Mouse (Mus musculus) c-Kit-negative CD71-positive TER-119-positive erythroid progenitor cells, embryonic 14.5 days (primary cell): ENCODE results near the gene Dpm2.

ENCODE experiments used
- DNase-seq: peaks from one replicate; pipeline ENCODE4 v3.0.0-alpha.2; 2013; ENCODE audit warnings: low read depth, low spot score

Dpm2 gene

GRCm38 (mm10) chr2:32570698-32571494, at the start of gene Dpm2:
TSS of gene Dpm2 (plus strand) at chr2:32570858.
- peak; percentile 76 for DNase-seq

DNA sequence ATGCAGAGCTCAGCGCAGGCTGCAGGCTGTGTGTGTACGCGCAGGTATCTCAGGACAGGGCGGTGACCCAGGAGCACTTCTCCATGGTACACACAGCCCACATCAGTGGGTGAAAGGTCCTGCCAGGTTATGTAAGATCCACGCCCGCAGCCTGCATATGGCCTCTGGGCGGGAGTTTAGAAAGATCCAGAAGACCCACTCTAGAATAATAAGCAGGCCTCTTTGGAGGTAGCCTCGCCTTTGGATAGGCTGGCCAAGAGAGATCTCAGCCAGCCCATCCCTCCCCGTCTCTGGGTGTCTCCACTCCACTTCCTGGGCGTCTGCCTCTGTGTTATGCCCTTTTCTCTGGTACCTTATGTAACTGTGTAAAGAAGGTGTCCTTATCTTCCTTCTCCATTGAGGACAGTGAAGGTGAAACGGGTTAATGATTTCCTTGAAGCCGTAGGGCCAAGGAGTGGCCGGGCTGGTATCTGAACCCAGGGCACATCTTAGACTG, 46.1 kb upstream of the Dpm2 start:
- no peak for DNase-seq

- no peak for DNase-seq
Observed at GRCm38 (mm10) chr2:32525816-32526215, 44.8 kb upstream of the Dpm2 start.

DNA sequence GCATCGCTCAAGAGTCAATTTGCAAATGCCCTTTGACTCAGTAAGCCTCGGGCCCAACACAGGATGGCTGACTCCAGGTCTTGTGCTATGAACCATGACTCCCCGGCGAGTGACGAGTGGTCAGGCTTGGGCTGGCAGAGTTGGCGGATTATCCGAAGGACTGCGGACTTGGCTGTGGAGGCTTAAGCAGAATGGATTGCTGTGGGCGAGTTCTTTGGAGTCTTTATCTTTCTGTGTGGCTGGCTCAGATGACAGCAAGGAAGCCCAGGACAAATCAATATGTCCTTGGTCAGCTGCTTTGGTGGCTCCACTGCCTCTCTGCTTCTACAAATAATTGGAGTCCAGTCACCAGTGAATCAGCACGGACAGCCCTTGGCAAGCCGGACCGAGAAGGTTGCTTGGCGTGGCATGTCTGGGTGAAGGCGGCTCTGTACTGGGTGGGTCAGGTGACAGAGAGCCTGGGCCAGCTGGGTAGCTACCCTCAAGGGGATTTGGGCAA, 43.1 kb upstream of the Dpm2 start:
- DNase-seq = no peak

GRCm38 (mm10) chr2:32528326-32528725, 42.3 kb upstream of the Dpm2 start:
- no peak for DNase-seq

DNA sequence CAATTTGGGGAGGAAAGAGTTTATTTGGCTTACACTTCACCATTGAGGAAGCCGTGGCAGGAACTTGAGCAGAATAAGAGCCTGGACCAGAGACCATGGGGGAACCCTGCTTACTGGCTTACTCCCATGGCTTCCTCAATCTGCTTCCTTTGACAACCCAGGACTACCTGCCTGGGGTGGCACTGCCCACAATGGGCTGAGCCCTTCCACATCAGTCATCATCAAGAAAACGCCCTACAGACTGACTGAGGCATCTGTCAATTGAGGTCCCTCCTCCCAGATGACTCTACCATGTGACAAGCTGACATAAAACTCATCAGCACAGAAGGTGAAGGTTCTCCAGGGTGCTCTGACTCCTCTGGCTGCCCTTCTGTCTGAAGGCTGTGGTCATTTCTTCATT, 40.2 kb upstream of the Dpm2 start:
- no peak for DNase-seq

DNA sequence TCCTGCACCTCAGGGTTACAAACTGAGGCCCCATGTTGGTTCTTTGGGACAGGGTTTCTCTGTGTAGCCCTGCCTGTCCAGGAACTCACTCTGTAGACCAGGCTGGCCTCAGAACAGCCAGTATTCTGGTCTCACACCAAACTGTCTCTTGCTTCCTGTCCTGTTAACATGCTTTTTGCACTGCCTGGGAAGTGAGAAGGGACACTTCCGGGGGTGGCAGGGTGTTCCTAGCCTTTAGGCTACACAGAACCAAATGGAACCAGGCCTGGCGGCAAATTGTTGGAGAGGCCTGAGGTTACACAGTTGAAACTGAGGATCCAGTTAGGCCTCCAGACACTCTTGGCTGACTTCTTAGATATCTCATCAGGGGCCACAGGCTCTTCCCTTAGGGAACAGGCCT, 37.5 kb upstream of the Dpm2 start:
- no peak for DNase-seq

- DNase-seq = no peak
Observed at GRCm38 (mm10) chr2:32534061-32534732, 36.5 kb upstream of the Dpm2 start.

GRCm38 (mm10) chr2:32534733-32535471, 35.8 kb upstream of the Dpm2 start, which contains the start of gene Fam102a:
TSS of gene Fam102a (plus strand) at chr2:32535332.
- DNase-seq = peak; percentile 80

GRCm38 (mm10) chr2:32535501-32535991, 35.1 kb upstream of the Dpm2 start:
- no peak for DNase-seq

DNA sequence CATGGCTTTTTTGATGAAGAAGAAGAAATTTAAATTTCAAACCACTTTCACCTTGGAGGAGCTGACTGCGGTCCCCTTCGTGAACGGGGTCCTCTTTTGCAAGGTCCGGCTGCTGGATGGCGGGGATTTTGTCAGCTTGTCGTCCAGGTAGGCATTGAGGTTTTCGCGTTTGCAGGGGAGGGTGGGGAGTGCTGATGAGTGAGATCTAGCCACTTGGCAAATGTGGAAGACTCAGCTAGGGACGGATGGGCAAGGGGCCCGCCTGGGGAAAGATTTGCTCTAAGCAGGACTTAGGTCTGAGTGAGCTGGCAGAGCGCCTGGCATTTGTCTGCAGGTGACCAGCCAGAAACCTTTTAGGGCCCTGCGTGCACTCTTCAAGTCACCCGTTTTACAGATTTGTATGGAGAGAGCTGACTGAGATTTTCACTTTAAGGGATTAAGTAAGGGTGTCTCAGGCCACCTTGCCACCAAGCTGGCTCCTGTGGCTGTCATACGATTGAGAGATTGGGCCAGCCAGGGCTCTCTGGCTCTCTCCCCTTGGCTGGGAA, 34.5 kb upstream of the Dpm2 start:
- DNase-seq = no peak

- DNase-seq = no peak
Observed at GRCm38 (mm10) chr2:32536634-32537359, 33.9 kb upstream of the Dpm2 start.

DNA sequence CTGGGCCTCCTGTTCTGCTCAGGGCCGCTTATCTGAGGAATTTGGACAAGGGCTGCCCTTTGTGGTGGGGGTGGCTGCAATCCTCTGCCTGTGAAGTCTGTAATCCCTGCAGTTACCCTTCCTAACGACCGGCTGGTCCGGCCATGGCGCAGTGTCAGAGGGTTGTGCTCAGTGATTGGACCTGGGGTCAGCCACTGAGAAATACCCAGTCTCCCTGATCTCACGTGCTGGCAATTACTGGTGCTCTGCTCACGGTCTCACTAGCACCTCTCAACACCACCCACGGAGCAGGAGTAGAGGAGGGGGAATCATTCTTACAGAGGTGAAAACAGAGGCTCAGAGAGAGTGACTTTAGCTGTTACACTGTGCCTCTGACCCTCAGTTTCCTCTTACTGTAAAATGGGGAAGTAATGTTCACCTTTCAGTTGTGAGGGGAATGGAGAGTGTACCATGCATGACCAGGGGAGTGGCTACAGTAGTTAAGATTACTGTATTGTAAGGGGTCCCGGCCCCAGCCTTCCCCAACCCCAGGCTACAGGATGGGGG, 33.2 kb upstream of the Dpm2 start:
- no peak for DNase-seq

DNA sequence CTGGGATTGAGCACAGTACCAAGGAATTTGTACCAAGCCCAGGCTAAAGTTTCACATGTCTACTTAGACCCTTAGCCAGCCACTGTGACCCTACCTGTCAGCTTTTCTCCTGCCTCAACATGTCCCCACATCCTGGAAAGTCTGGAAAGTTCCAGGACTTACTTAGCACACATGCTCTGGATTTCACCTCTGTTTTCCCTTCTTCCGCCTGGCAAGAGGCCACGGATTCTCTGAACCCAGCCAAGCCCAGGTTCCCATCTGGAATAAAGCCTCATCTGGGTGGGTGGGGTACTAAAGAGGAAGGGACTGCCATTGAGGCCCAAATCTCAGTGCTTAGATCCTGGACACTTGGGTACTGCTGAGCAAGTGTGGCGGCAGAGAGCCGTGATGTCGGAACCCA, 32.7 kb upstream of the Dpm2 start:
- no peak for DNase-seq

DNA sequence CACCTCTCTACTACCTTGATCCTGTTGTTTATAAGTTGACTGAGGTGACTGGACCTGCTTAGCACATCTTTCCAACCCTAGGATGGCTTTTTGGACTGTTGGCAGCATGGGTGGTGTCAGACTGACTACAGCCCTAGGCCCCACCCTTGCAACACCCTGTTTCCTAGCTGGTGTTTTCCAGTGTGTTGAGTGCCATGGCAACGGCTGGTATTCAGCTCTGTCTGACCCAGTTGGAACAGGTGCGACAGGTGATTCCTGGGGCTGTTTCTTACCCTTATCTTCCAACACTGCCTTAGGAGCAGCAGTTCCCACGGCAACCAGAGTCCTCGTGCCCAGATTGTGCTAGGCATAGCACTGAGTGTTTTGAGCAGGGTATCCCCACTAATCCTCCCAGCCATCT, 32.2 kb upstream of the Dpm2 start:
- no peak for DNase-seq

DNA sequence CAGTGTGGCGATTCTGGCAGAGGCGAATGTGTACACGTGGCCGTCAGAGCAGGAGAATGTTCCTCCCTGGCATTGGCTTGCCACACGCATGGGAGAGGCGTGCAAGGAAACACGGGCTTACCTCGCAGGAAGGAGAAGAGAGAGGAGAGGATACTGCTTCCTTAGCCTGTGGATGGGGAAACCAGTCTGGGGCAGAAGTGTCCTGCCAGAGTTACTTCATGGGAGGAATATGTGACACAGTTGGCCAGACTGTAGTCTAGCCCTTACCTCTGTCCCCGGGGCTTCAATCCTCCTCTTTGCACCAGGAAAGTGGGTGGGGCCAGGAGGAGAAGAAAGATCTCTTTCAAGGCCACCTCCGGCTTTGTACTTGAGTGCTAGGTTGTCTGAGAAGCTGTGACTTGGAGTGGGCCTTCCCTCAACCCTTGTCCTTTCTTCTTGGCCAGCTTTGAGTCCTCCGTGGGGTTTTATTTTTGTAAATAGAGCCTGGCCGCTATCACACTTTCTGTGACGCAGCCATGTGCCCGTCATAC, 31.1 kb upstream of the Dpm2 start:
- no peak for DNase-seq

DNA sequence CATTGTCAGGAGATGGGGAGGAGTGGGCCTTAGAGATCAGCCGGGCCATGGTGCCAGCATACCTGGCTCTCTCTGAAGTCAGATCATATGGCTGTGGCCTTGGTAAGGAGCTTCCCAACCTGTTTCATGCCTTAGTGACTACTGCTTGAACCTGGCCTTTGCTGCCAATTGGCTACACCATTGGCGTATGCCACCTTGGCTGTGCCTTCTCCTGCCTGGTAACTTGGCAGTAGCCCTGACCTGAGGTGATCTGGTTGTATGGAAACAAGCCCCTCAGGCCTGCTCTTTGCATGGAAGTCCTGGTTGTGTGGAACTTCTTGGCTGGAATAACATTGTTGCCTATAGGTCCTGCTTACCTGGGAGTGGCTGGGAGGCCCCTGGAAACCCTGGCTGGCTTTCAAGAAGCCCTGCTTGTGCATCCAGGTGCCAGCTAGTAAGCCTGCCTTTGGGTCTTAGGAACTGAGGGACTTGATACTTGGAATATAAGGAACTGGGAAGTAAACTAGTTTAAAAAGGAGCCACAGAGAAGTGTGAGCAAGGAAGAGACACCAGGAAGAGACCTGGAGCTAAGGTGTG, 29.2 kb upstream of the Dpm2 start:
- no peak for DNase-seq

GRCm38 (mm10) chr2:32541986-32542573, 28.6 kb upstream of the Dpm2 start:
- DNase-seq = no peak

DNA sequence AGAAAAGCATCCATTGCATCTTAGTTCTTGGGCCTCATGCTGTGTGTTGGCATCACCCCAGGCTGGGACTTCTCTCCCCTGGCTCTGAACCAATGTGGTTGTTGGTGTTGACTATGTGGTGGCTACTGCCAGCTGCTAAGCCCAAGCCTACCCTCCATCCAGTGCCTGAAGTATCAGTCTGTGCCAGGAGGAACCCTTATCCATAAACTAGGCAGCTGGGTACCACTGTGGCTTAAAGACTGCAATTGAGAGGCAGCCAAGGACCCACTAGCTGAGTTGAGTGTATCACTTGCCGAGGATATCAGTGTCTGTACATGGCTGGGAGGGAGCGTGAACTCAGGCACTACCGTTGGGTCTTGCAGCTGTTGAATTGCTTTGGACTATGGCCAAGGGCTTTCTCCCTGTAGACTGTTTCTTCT, 27.6 kb upstream of the Dpm2 start:
- no peak for DNase-seq

DNA sequence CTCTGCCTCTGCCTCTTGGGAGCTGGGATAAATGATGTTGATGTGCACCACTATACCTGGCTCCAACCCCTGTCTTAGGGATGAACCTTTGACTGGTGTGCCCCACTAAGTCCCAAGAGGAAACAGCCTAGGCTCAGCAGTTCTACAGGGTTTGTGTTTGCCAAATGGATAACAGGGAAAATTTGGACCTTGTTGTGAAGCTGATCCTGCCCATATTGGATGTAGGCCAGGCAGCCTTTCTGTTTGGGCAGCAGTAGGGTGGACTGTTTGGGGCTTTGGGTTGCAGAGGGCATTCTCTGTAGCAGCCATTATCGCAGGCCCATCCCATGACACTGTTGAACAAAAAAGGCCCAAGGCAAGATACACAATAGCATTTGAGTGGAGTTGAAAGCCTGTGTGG, 23.7 kb upstream of the Dpm2 start:
- no peak for DNase-seq
